Mouse (Mus musculus): ENCODE results near the gene Gm11032. TPM values are rescaled to one million over a fixed set of nuclear protein-coding genes. Genes with fewer than 3 reads are reported as not detected.

Gene Gm11032
- polyA plus RNA-seq, 1 experiment from 2014 or later, result not detected

DNA sequence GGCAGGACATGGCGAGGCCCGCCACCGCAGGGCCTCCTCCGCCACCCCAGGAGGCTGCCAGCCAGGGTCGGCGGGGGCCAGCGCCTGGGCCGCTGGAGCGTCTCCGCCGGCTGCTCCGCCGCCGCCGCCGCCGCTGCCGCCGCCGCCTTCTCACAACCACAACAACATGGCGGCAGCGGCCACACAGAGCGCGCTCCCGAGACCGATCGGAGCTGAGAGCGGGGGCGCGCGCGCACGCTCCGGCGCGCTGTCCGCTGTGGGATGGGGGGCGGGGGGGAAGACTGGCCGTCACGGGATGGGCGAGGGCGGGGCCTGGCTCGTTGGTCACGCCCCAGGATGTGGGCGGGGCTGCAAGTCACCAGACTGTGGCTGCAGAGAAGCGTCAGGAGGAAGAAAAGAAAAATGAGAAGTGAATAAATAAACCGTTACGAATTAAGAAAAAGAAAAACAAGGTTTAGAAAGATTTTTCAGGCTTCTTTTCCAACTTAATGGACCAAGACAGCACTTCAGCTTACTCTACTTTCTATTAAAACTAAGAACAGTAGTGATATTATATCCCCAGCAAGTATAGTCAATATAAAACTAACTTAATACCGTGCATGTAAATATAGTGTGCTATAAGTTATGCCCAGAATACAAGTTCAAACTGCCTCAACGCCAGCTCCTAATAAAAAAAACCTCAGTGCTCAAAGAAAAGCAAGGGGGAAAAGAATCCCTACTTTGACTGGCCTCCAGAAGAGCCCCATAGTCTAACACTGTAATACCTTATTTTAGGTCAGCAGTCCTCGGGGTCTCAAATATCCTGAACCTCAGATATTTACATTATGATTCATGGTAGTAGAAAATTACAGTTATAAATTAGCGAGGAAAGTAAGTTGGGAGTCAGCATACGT lies 25.0 kb upstream of the Gm11032 start, which contains the start of gene Mtmr3:
Mtmr3 (minus strand) TSS at position 256 of the 893 bp plus-strand sequence.
- peak within 1 kb of the TSS; percentile 85 for H3K4me3 ChIP-seq (ENCODE audit: low read length)
- peak within 1 kb of the TSS; percentile 86 for H3K27ac ChIP-seq (ENCODE audit: low read length)
- ATAC-seq (replicated peaks; ENCODE audit: extremely low read depth, insufficient read depth, low FRiP score), result peak; percentile 92
- H3K9me3 ChIP-seq (replicated peaks; ENCODE audit: control insufficient read depth, low read length), result no peaks in the 10 kb centered on the region
- peak within 1 kb of the TSS; percentile 95 for H3K9ac ChIP-seq (ENCODE audit: low read length)
- WGBS, result 4% methylated on average over 49 of the region's 53 CpGs
- peak within 1 kb of the TSS; percentile 77 for H3K4me2 ChIP-seq (ENCODE audit: low read depth, low read length)
- H3K4me1 ChIP-seq (ENCODE audit: control insufficient read depth, insufficient read depth, low read length), result peaks cover 15% of the 10 kb centered on the region
- H3K27me3 ChIP-seq (ENCODE audit: control insufficient read depth, insufficient read depth, low read length), result no peaks in the 10 kb centered on the region
- H3K36me3 ChIP-seq (ENCODE audit: control insufficient read depth, insufficient read depth), result no peaks in the 10 kb centered on the region

DNA sequence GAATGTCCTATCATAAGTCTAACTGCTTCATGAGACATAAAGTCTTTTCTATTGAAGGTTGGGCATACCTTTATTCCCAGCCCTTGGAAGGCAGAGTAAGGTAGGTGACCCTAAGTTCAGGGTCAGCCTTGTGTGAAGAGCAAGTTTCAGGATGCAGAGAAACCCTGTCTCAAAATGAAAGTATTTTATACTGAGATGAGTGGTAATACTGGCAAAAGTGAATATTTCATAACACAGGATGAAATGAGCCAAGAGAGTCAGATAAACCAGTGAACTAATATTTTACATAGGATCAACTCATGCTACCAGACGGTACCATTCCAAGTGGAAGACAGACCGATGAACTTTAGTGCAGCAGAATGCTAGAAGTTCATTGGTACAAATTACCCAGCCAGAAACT lies 21.5 kb upstream of the Gm11032 start:
- no peaks in the 10 kb centered on the region for H3K9me3 ChIP-seq (replicated peaks; ENCODE audit: control insufficient read depth, low read length)
- H3K27me3 ChIP-seq (ENCODE audit: control insufficient read depth, insufficient read depth, low read length), result no peaks in the 10 kb centered on the region
- no peak overlapping the region for H3K9ac ChIP-seq (ENCODE audit: low read length)
- no peak overlapping the region for H3K4me2 ChIP-seq (ENCODE audit: low read depth, low read length)
- peaks cover 10% of the 10 kb centered on the region for H3K4me1 ChIP-seq (ENCODE audit: control insufficient read depth, insufficient read depth, low read length)
- H3K4me3 ChIP-seq (ENCODE audit: low read length), result no peak overlapping the region
- WGBS, result 86% methylated on average over 2 of the region's 2 CpGs
- no peak for ATAC-seq (replicated peaks; ENCODE audit: extremely low read depth, insufficient read depth, low FRiP score)
- H3K27ac ChIP-seq (ENCODE audit: low read length), result no peak overlapping the region
- no peaks in the 10 kb centered on the region for H3K36me3 ChIP-seq (ENCODE audit: control insufficient read depth, insufficient read depth)

DNA sequence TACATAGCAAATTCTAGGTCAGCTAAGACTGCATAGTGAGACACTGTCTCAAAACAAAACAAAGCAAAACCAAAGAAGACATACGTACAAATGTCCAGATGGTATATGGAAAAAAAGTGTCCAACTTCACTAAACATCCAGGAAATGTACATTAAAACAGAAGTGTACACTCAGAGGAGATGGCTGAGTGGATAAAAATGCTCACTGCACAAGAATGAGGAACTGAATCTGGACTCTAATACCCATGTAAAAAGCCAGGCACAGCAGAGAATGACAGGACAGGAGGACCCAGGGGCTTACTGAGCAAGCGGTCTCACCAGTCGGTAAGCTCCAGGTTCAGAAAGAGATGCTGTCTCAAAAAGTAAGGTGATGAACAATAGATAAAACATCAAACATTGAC lies 20.0 kb upstream of the Gm11032 start:
- Histone ChIP-seq H3K4me1 (ENCODE audit: control insufficient read depth, insufficient read depth, low read length) (peaks cover 17% of the 10 kb centered on the region), H3K4me2 (ENCODE audit: low read depth, low read length) (no peak overlapping the region), H3K27me3 (ENCODE audit: control insufficient read depth, insufficient read depth, low read length) (no peaks in the 10 kb centered on the region), H3K4me3 (ENCODE audit: low read length) (no peak overlapping the region), H3K9me3 (replicated peaks; ENCODE audit: control insufficient read depth, low read length) (no peaks in the 10 kb centered on the region), H3K9ac (ENCODE audit: low read length) (no peak overlapping the region), H3K27ac (ENCODE audit: low read length) (no peak overlapping the region), H3K36me3 (ENCODE audit: control insufficient read depth, insufficient read depth) (no peaks in the 10 kb centered on the region)
- 84% methylated on average over 3 of the region's 3 CpGs for whole genome bisulfite sequencing
- no peak for ATAC-seq (replicated peaks; ENCODE audit: extremely low read depth, insufficient read depth, low FRiP score)

DNA sequence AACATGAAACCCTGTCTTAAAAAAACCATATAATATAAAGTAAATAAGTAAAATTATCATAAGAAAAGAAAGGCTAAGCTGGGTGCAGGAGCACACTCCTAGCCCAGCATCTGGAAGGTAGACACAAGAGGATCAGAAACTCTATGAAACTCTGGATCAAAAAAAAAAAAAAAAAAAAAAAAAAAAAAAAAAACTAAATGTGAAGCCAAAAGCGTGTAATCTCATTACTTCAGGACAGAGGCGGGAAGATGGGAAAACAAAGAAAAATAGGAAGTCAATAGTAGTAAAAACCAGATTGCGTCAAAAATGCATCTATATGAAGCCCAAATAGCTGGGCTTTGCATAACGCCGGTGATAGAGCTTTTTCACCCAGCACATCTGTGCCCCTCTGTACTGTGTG lies 18.0 kb upstream of the Gm11032 start:
- H3K27me3 ChIP-seq (ENCODE audit: control insufficient read depth, insufficient read depth, low read length), result no peaks in the 10 kb centered on the region
- no peak for ATAC-seq (replicated peaks; ENCODE audit: extremely low read depth, insufficient read depth, low FRiP score)
- H3K9me3 ChIP-seq (replicated peaks; ENCODE audit: control insufficient read depth, low read length), result no peaks in the 10 kb centered on the region
- peaks cover 23% of the 10 kb centered on the region for H3K4me1 ChIP-seq (ENCODE audit: control insufficient read depth, insufficient read depth, low read length)
- H3K36me3 ChIP-seq (ENCODE audit: control insufficient read depth, insufficient read depth), result no peaks in the 10 kb centered on the region
- no peak overlapping the region for H3K9ac ChIP-seq (ENCODE audit: low read length)
- 88% methylated on average over 5 of the region's 5 CpGs for WGBS
- H3K4me2 ChIP-seq (ENCODE audit: low read depth, low read length), result no peak overlapping the region
- no peak overlapping the region for H3K27ac ChIP-seq (ENCODE audit: low read length)
- H3K4me3 ChIP-seq (ENCODE audit: low read length), result no peak overlapping the region

DNA sequence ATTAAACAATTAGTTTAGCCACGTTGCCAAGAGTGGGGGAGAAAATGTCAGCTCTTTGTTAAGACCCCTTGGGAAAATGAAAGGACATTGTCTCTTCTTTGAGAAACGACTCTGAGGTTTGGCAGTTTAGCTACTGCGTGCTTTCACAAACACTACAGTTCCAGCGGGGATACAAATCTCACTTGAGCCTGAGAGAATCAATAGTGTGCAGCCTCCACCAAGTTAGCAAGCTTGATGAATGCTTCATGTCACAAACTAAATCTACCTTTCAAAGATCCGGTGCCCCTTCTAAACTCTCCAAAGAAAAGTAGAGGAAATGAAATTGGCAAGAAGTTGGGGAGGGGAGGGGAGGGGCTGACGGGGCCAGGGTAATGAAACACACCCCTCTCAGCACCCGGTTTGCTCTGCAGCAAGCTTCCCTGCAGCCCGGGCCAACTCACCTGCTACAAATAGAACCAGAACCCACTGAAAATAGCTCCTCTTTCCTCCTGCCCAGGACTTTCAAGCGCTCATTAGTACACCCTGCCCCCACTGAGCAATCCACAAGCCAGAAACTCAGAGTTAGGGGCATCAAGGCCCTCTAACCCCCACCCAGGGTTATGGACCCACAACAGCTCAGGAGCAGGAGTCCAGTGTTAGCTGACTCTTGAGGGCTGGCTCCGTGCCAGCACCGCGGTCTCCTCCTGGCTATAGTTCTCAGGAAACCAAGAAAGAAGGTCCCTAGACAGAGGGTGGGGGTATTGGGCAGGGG lies 17.0 kb upstream of the Gm11032 start:
- Histone ChIP-seq H3K27ac (ENCODE audit: low read length) (peak overlapping the region; percentile 71), H3K27me3 (ENCODE audit: control insufficient read depth, insufficient read depth, low read length) (no peaks in the 10 kb centered on the region), H3K36me3 (ENCODE audit: control insufficient read depth, insufficient read depth) (no peaks in the 10 kb centered on the region), H3K4me3 (ENCODE audit: low read length) (no peak overlapping the region), H3K4me1 (ENCODE audit: control insufficient read depth, insufficient read depth, low read length) (peaks cover 28% of the 10 kb centered on the region), H3K4me2 (ENCODE audit: low read depth, low read length) (peak overlapping the region; percentile 50), H3K9me3 (replicated peaks; ENCODE audit: control insufficient read depth, low read length) (no peaks in the 10 kb centered on the region), H3K9ac (ENCODE audit: low read length) (peak overlapping the region; percentile 55)
- peak; percentile 84 for ATAC-seq (replicated peaks; ENCODE audit: extremely low read depth, insufficient read depth, low FRiP score)
- 24% methylated on average over 12 of the region's 12 CpGs for WGBS

DNA sequence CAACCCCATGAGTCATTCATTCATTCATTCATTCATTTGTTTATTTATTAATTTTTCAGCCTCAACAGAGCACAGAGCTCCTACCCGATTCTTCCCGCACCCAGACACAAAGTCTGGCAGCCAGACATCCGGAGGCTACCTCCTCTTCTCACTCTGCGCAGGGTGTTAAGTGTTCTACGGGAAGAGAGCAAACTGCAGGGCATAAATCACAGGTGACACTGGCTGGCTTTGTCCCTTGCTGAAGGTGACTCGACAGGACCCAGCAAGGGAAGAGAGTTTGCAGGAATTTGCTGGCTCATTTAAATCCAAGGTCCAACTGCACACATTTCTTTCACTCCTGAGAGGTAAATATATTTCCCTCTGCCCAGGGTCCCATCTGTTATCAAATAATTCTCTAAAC lies 15.4 kb upstream of the Gm11032 start:
- no peaks in the 10 kb centered on the region for H3K36me3 ChIP-seq (ENCODE audit: control insufficient read depth, insufficient read depth)
- H3K27ac ChIP-seq (ENCODE audit: low read length), result peak overlapping the region; percentile 44; the same call in 1 of the 2 replicates
- no peak overlapping the region for H3K4me3 ChIP-seq (ENCODE audit: low read length)
- WGBS, result 23% methylated on average over 6 of the region's 6 CpGs
- H3K9ac ChIP-seq (ENCODE audit: low read length), result no peak overlapping the region; the same call in 1 of the 2 replicates
- H3K27me3 ChIP-seq (ENCODE audit: control insufficient read depth, insufficient read depth, low read length), result no peaks in the 10 kb centered on the region
- H3K4me2 ChIP-seq (ENCODE audit: low read depth, low read length), result no peak overlapping the region
- peaks cover 29% of the 10 kb centered on the region for H3K4me1 ChIP-seq (ENCODE audit: control insufficient read depth, insufficient read depth, low read length)
- H3K9me3 ChIP-seq (replicated peaks; ENCODE audit: control insufficient read depth, low read length), result no peaks in the 10 kb centered on the region
- no peak for ATAC-seq (replicated peaks; ENCODE audit: extremely low read depth, insufficient read depth, low FRiP score)

DNA sequence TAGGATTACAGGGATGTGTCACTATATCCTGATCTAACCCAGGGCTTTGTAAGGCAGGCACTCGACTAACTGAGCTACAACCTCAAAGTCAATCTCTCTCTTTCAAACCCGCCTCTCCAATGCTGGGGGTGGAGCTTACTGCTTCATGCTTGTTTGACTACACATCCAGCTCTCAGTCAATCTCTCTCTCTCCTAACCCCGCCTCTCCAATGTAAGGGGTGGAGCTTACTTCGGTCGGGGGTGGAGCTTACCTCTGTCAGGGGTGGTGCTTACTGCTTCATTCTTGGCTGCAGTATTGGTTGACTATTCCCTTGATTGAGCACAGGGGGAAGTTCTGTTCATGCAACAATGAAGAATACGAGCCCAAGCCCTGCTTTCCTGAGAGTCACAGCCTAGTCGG lies 14.5 kb upstream of the Gm11032 start:
- Histone ChIP-seq H3K4me3 (ENCODE audit: low read length) (no peak overlapping the region), H3K4me2 (ENCODE audit: low read depth, low read length) (no peak overlapping the region), H3K36me3 (ENCODE audit: control insufficient read depth, insufficient read depth) (no peaks in the 10 kb centered on the region), H3K4me1 (ENCODE audit: control insufficient read depth, insufficient read depth, low read length) (peaks cover 29% of the 10 kb centered on the region), H3K9ac (ENCODE audit: low read length) (no peak overlapping the region), H3K27me3 (ENCODE audit: control insufficient read depth, insufficient read depth, low read length) (no peaks in the 10 kb centered on the region), H3K9me3 (replicated peaks; ENCODE audit: control insufficient read depth, low read length) (no peaks in the 10 kb centered on the region), H3K27ac (ENCODE audit: low read length) (peak overlapping the region; percentile 87)
- 60% methylated on average over 7 of the region's 7 CpGs for WGBS
- no peak for ATAC-seq (replicated peaks; ENCODE audit: extremely low read depth, insufficient read depth, low FRiP score)

DNA sequence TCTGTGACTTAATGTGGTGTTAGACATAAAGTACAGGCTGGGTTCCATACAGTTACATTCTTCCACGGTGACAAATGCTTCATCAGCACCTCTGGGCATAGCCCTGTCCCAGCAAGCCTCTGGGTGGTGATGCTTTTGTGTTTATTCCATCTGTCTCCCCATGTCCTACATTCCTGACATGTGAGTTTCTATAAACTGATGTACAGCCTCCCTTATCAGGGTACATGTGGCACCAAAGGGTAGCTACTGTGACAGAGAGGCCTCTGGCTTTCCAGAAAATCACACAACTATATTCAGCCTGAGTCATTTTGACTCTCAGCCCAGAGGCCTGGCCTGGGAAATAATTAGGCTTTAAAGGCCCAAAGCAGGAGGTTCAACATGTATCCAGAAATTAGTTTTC lies 13.3 kb upstream of the Gm11032 start:
- peaks cover 33% of the 10 kb centered on the region for H3K4me1 ChIP-seq (ENCODE audit: control insufficient read depth, insufficient read depth, low read length)
- H3K27me3 ChIP-seq (ENCODE audit: control insufficient read depth, insufficient read depth, low read length), result no peaks in the 10 kb centered on the region
- no peaks in the 10 kb centered on the region for H3K9me3 ChIP-seq (replicated peaks; ENCODE audit: control insufficient read depth, low read length)
- H3K27ac ChIP-seq (ENCODE audit: low read length), result peak overlapping the region; percentile 87
- peak overlapping the region; percentile 21; the same call in 1 of the 2 replicates for H3K9ac ChIP-seq (ENCODE audit: low read length)
- no peak overlapping the region for H3K4me2 ChIP-seq (ENCODE audit: low read depth, low read length)
- ATAC-seq (replicated peaks; ENCODE audit: extremely low read depth, insufficient read depth, low FRiP score), result peak; percentile 65
- WGBS, result 44% methylated on average over 1 of the region's 1 CpGs
- H3K4me3 ChIP-seq (ENCODE audit: low read length), result no peak overlapping the region
- no peaks in the 10 kb centered on the region for H3K36me3 ChIP-seq (ENCODE audit: control insufficient read depth, insufficient read depth)

DNA sequence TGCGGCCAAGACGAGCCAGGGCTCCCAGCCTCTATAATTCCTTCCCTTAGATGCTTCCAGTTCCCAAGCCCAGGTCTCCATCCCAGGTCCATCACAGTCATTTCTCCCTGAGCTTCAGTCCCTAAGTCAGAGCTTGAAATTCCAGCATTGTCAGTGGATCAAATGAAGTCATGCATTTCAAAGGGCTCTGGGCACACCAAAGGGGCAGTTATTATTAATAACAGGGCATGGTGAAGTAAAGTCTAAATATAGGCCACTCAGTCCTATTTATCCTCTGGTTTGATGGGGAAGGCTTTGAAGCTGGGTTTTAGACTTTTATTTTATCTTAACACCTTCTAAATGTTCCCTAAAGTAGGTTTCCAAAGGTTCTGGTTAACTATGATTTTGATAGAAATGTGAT lies 8.0 kb upstream of the Gm11032 start:
- ATAC-seq (replicated peaks; ENCODE audit: extremely low read depth, insufficient read depth, low FRiP score), result peak; percentile 70; the same call in 1 of the 2 replicates
- Histone ChIP-seq H3K27me3 (ENCODE audit: control insufficient read depth, insufficient read depth, low read length) (no peaks in the 10 kb centered on the region), H3K36me3 (ENCODE audit: control insufficient read depth, insufficient read depth) (no peaks in the 10 kb centered on the region), H3K27ac (ENCODE audit: low read length) (peak overlapping the region; percentile 92), H3K4me2 (ENCODE audit: low read depth, low read length) (peak overlapping the region; percentile 12; the same call in 1 of the 2 replicates), H3K4me1 (ENCODE audit: control insufficient read depth, insufficient read depth, low read length) (peaks cover 18% of the 10 kb centered on the region), H3K4me3 (ENCODE audit: low read length) (no peak overlapping the region), H3K9me3 (replicated peaks; ENCODE audit: control insufficient read depth, low read length) (no peaks in the 10 kb centered on the region), H3K9ac (ENCODE audit: low read length) (0 out of 2 replicates have a peak overlapping the region, but pooled peaks have one; percentile 14)
- 62% methylated on average over 2 of the region's 2 CpGs for WGBS
